Mouse (Mus musculus) retina, embryonic 14.5 days (tissue): ENCODE data around the gene Adgrv1.
"Not testable (repeated sequence)": the region's sequence is repeated elsewhere in the genome, so short reads cannot be mapped to it uniquely, and the experiment has no call there.

ENCODE experiments used
- DNase-seq: peaks from one replicate; pipeline ENCODE4 v3.0.0-alpha.2; 2015; ENCODE audit warnings: low spot score

The Adgrv1 gene

DNA sequence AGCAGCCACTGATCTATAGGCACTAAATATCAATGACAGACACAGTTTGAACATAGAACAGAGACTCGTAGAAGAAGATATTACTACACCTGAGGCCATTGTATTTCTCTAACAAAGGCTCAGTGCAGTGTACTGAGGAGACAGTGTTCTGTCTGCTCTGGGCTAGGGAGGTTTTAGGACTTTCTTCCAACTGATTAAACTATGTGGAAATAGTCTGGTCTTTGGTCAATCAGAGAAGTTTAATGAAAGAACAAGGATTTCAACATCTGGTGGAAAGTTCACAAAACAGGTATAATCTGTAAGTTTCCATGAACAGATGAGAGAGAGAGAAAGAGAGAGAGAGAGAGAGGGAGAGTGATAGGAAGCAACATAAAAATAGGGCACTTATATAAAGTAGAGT lies 297.7 kb downstream of the Adgrv1 start:
- DNase-seq: no peak

GRCm38 (mm10) chr13:81332018-81332417 lies 300.9 kb downstream of the Adgrv1 start:
- no peak for DNase-seq

GRCm38 (mm10) chr13:81329762-81330161 lies 303.2 kb downstream of the Adgrv1 start:
- DNase-seq: no peak

DNA sequence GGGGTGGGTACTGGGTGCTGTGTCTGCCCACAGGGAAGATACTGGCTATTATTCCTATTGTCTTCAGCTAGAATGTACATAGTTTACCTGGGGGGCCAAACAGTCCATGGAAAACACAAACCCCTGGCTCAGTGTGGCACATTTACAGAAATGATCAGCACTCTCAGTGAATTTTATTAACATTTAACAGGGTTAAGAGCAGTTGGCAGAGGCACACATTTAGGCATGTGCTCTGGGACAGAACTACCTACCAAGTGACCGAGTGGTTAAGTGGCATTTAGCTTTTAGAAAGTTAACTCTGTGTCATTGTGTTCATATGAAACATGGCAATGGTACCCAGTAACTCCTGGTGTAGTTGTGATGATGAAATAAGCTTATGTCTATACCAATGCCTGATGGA lies 304.8 kb downstream of the Adgrv1 start:
- no peak for DNase-seq

GRCm38 (mm10) chr13:81325606-81326215 lies 307.2 kb downstream of the Adgrv1 start:
- DNase-seq: no peak

- no peak for DNase-seq
Measured at GRCm38 (mm10) chr13:81323546-81324316, 309.2 kb downstream of the Adgrv1 start.

DNA sequence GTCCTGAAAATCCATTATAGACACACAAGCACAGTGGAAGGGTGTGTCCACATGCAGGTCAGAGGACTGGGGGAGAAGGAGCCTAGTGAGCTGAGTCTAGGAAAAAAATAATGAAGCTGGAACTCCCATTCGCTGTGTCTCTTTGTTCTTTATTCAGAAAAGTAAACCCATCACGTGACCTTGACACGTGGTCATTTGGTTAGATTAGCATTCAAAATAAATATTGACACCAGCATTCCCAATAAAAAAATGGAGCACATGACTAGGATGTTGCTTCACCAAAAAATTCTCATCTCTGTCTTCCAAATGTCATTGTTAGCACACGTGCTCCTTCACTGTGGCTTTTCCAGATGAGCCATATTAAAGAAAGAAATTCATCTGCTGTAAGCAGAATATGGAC lies 316.4 kb downstream of the Adgrv1 start:
- DNase-seq: no peak

GRCm38 (mm10) chr13:81314306-81315120 lies 318.4 kb downstream of the Adgrv1 start:
- peak; percentile 11 for DNase-seq

DNA sequence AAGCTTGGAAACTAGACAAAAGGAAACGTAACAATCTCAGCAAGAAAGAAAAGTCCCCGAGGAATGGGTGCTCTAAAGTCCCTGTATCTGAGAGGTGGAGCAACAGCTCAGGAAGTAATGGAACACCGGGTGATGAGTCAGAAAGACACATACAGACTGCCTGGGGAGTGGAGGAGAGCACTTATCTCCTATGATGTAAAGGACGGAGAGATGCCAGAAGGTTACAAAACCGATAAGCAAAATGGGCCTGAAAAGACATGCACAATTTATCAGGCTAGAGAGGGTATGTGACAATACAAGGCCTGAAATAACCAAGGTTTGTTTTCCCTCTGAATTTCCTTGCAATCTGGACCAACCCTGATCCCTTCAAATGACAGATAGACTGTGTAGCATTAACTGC lies 320.8 kb downstream of the Adgrv1 start:
- no peak for DNase-seq

DNA sequence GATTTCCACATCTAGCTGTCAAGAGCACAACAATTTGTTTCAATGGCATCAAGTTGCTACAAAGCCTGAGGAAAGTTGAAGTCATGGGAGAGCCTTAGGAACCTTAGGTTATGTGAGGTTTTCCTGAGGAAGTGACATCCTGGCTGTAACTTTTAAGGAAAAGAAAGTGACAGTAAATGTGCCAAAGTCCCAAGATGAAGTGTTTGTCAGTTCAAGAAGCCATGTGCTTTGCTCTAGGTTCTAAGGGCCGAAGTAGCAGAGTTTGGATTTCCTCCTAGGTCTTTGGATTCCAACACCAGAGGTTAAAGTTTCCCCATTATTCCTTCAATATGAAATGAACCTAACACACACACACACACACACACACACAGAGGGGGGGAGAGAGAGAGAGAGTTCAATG lies 332.1 kb downstream of the Adgrv1 start:
- no peak for DNase-seq

DNA sequence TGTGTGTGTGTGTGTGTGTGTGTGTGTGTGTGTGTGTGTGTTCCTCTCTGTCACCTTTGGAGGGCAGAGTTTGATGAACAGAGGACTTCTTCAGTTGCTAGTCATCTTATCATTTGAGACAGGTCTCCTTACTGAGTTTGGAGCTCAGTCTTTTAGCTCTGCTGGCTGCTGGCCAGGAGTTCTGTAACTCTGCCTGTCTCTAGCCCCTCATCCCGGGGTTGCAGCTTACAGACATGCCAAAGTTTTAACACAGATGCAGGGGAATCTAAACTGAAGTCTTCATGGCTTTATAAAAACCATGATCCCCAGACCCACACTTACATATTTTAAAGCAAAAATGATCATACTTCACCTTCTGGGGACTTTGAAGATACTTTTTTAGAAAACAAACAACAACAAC lies 338.8 kb downstream of the Adgrv1 start:
- DNase-seq: no peak

DNA sequence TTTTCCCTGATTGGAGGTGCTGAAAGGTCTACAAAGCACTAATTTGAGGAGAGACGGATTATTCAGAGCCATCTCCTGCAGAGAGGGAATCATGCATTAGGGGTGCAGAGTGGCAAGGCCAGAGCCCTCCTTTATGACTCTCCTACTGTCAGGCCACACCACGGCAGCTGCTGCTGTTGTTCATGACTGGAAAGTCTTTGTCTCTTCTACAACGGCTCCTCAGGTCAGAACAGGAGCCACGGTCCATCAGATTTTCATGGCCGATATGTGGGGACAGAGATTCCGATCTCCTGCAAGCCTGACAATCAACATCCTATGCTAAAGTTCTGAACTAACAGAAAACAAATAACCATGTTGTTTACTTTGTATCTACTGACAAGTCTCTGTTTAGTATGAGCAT lies 350.8 kb downstream of the Adgrv1 start:
- no peak for DNase-seq

GRCm38 (mm10) chr13:81280650-81281229 lies 352.2 kb downstream of the Adgrv1 start:
- no peak for DNase-seq

GRCm38 (mm10) chr13:81279351-81279736 lies 353.6 kb downstream of the Adgrv1 start:
- no peak for DNase-seq

- DNase-seq: no peak
Measured at GRCm38 (mm10) chr13:81278669-81279350, 354.1 kb downstream of the Adgrv1 start.

DNA sequence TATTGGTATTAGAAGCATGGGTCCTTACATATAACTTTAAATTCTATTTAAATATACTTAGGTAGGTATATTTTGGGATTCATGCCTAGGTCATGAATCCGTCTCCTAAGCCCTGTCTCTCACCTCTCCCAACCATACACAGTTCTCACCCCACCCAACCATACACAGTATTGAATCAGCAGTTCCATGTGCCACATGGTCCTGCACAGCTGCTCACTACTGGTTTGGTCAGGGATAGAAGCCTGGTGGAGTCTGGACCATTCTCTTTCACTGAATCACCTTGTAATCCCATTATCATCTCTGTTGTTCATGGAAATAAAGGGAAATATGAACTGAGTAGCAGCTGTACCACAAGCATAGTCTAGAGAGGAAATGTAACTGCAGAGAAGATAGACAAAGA lies 359.1 kb downstream of the Adgrv1 start:
- no peak for DNase-seq

DNA sequence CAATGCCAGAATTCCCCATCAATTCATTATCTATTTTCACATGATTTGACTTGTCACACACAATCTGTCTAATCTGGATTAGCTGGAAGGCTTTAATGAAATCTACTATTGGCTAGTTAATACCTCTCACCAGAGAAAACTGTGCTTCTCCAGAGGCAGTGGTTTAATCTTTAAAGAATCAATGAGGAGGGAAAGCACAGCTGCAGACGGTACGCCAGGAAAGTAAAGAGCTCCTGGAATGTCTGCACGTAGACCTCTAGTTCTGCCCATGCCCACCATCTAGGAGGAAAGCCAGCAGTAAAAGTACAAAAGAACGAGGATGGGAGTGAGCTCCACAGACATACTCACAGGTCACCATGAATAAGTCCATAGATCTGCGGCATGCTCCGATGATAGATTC lies 362.6 kb downstream of the Adgrv1 start:
- DNase-seq: peak; percentile 38

DNA sequence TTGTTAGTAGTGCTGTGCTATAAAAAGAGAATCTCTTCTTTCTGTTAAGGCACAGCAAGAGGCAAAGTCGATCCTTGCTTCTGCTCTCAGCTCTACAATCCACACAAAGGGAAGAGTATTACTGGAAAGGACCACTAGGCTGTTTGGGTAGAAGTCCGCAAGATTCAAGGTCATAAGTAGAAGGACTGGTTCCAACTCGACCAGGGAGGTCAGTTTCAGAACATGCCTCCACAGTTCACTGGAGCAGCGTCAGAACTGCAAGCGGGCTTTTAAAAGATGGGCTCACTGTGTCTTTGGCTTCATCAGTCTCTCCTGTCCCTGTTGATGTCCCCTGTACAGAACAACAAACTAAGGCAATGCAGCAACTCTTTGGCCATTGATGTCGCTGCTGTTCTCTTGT lies 363.9 kb downstream of the Adgrv1 start:
- DNase-seq: no peak

DNA sequence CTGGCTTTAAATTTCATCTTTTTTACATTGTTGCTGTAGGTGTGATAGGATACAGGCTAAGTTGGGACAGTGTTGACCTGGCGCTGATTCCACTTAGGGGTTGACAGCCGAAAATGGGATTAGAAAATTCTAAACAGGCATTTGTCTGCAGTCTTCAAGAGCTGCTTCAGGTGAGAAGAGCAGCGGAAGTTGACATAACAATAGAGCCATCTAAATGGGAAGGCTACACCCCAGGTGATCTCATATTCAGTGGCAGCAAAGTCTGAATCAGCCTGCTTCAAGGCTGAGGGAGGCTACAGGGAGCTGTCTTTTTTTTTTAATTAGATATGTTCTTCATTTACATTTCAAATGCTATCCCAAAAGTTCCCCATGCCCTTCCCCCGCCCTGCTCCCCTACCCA lies 365.5 kb downstream of the Adgrv1 start:
- not testable (repeated sequence) for DNase-seq

DNA sequence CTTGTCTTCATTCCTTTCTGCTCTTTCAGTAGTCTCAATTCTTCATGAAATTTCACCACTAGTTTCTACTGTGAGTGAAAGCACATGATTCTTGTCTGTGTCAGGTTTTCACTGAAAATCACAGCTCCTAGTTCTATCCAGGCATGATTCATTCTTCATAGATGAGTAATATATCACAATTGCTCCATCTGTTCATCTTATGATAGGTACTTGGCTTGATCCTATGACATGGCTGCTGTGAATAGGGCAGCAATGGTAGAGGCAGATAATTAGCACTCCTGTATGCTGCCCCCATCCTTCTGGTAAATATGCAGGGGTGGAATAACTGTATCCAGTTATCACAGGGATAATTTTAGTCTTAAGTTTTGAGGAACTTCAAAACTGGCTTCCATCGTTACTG lies 368.5 kb downstream of the Adgrv1 start:
- no peak for DNase-seq

GRCm38 (mm10) chr13:81241181-81241580 lies 391.8 kb downstream of the Adgrv1 start:
- DNase-seq: no peak

DNA sequence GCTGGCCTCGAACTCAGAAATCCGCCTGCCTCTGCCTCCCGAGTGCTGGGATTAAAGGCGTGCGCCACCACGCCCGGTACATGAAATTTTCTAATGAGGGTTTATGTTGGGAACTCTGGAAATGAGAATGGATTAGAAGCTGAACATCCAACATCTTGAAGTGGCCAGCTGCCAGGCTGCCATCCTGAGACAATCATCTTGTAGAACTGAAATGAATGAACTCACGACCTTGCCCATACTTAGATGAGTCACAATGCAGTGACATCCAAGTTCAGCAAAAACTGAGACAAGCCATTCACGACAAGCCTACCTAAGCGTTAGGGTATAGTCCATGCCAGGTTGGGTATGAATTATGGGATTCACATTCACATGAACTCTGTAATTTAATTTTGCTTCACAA lies 393.1 kb downstream of the Adgrv1 start:
- no peak for DNase-seq
